Mouse (Mus musculus) kidney, adult 2 months (tissue): Measurements from ENCODE around the gene Erbb4. TPM values are rescaled to one million over a fixed set of nuclear protein-coding genes. Genes with fewer than 3 reads are reported as not detected.

Source experiments
- DNase-seq: peaks from one replicate; pipeline ENCODE4 v3.0.0; 2021
- H3K27ac ChIP-seq: fragments of 200-500 bp; 2 replicates; pipeline ENCODE4 v1.5.1; 2012; ENCODE audit warnings: low read depth, low read length, control low read depth, inconsistent platforms; ENCODE audit not compliant: insufficient read depth
- H3K27me3 ChIP-seq: fragments of 200-500 bp; replicated peaks from 2 replicates; pipeline ENCODE4 v1.6.1; 2012; ENCODE audit warnings: mild to moderate bottlenecking, moderate library complexity, low read length, inconsistent platforms; ENCODE audit not compliant: control insufficient read depth, insufficient read depth
- H3K36me3 ChIP-seq: fragments of 200-500 bp; 2 replicates; pipeline ENCODE4 v1.6.1; 2012; ENCODE audit warnings: mild to moderate bottlenecking, moderate library complexity, low read length, inconsistent platforms; ENCODE audit not compliant: control insufficient read depth, insufficient read depth
- H3K4me1 ChIP-seq: fragments of 200-500 bp; 2 replicates; pipeline ENCODE4 v1.6.1; 2011; ENCODE audit warnings: low read length; ENCODE audit not compliant: control insufficient read depth, insufficient read depth
- H3K4me3 ChIP-seq: fragments of 200-500 bp; 2 replicates; pipeline ENCODE4 v1.5.1; 2011; ENCODE audit warnings: mild to moderate bottlenecking, low read depth, low read length, control low read depth; ENCODE audit not compliant: insufficient read depth
- CTCF ChIP-seq: fragments of 200-500 bp; conservative IDR thresholded peaks from 2 replicates; pipeline ENCODE4 v1.5.1; 2011; ENCODE audit warnings: low read depth, mild to moderate bottlenecking, control low read depth, low read length, moderate library complexity, mixed read lengths; ENCODE audit not compliant: insufficient read depth, insufficient read length
- POLR2A ChIP-seq: fragments of 200-500 bp; IDR thresholded peaks from one replicate; pipeline ENCODE4 v1.6.1; 2011; ENCODE audit warnings: low read depth, low read length, control low read depth
- WGBS: fragments of 180-500 bp; shearing (Covaris S2); methylation state at CpG from one replicate; pipeline ENCODE4 v1.1.7; 2018; 5-methylcytosine and 5-hydroxymethylcytosine counted together
- polyA plus RNA-seq: library from polyadenylated mRNA; depleted of rRNA; stranded (reverse); fragments of >200 nt; gene quantifications from 2 replicates; pipeline ENCODE4 v1.2.3, GENCODE M21; 2012

Gene Erbb4
- polyA plus RNA-seq, 1 experiment: 1.8 TPM

DNA sequence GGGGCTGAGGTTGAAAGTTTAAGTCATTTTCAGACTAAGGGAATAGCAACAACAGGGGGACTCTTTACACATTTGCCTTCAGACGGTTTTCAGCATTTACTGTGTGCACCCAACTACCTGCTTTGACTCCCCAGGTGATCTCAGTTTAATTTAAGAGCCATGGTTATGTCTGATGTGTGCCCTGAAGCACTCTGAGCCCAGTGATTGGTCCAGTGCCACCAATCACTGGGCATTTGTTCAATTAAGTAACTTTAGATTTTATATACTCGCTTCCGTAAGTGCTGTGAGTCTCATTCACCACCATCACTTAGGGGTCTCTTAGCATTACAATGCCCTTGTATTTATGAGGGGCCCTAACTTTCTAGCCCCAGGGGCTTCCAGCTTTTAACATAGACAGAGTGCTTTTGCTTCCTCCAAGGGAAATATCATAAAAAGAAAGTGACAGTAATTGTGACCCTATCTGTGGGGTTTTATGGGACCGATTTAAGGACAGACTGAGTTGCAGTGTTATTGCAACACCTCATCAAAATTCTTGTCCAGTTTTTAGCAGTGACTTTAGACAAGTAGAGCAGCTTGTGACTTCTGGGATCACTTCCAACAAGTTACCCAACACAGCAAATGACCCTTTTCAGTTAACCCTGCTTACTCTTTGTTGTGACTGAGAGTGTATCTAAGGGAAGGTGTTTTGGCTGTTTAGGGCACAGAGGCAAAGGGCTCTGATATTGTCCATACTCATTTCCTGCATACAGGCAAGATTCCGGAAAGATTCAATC lies 134.3 kb downstream of the Erbb4 start:
- Histone ChIP-seq H3K4me3 (no peak overlapping the region), H3K27ac (peak overlapping the region; percentile 82), H3K27me3 (no peaks in the 10 kb centered on the region), H3K4me1 (no peaks in the 10 kb centered on the region; the same call in 1 of the 2 replicates), H3K36me3 (no peaks in the 10 kb centered on the region)
- 30% methylated on average over 5 of the region's 5 CpGs for WGBS
- TF ChIP-seq CTCF: no peak
- TF ChIP-seq POLR2A: no peak
- peak; percentile 92 for DNase-seq

DNA sequence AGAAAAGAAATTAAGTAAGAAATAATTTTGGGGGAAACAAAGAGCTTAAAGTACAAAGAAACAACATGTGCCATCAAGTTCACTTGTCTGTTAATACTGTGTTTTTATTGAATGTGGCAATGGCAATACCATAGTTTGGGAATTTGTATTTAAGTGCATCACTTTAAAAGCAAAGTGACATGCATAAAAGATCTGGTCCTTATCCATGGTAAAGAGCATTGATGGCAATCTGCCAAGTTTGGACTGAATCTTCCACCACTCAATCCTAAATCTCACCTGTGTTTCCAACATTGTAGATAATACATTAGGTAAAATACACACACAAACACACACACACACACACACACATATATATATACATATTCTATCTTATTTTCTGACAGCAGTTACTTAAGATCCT lies 143.7 kb downstream of the Erbb4 start:
- Histone ChIP-seq H3K27me3 (no peaks in the 10 kb centered on the region), H3K4me3 (no peak overlapping the region), H3K4me1 (no peaks in the 10 kb centered on the region), H3K27ac (no peak overlapping the region), H3K36me3 (no peaks in the 10 kb centered on the region)
- DNase-seq: no peak
- TF ChIP-seq CTCF: no peak
- TF ChIP-seq POLR2A: no peak

DNA sequence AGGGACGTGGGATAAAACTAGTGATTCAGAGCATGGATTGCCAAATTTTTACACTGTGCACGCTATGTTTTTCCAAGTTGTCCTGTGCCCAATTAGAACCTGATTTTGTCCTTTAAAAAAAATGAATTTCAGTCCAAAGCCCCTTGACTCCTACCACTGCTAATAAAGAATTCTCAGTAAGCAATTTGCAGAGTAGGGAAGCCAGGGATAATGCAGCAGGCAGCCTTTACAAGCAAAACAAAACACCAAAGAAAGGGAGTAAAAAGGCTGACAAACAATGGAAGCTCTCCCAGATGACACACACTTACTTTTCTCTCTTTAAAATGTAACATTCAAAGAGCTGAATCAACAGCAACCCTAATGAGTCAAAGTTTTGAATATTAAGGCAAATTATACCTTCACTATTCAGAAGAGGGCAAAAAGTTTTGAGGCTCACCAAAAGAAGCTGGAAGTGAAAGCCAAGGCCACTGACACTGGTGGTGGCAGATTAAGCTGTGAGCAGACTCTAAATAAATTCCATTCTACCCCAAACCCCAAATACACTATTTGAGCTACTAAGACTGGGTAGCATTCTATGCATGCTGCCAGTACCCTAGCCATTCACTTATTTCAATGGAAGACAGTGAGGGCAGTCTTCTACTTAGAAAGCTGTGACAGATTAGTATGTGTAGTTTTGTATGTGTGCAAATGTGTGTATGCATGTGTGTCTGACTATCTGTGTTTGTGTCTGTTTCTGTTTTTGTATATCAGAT lies 146.3 kb downstream of the Erbb4 start:
- Histone ChIP-seq H3K4me3 (no peak overlapping the region), H3K36me3 (no peaks in the 10 kb centered on the region), H3K27ac (no peak overlapping the region), H3K4me1 (no peaks in the 10 kb centered on the region), H3K27me3 (no peaks in the 10 kb centered on the region)
- no peak for TF ChIP-seq CTCF
- no peak for TF ChIP-seq POLR2A
- 81% methylated on average over 2 of the region's 2 CpGs for WGBS
- DNase-seq: no peak

DNA sequence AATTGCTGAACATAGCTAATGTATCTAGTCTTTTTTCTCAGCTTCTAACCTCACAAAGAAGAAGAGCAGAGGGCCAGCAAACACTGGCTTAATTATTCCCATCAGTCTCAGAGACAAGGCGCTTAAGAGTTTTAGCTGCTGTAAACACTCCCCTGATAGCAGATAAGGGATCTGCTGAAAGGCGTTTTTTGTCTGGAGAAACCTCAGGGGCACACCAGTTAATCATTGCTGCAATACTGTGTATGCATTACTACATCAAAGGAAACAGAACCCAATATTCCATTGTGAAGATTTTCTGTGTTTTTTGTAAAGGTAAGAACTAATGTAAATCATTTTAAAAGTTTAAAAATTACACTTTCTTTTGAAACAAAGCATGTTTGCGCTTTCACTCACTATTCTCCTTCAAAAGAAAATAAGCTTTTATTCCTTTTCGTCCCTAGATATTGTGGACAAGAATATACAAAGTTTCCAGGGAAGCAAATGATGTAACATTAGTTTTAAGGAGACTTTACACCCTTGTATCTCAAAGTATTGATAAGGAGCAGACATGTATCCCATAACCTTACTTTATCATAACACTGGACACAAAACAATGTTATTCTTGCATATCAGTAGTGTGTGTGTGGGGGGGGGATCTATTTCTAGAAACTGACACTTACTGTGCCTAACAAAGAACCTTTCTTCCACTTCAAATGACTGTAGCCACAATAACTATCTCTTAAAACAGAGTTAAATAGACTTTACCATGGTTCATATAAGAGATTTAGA lies 150.9 kb downstream of the Erbb4 start:
- no peak for DNase-seq
- no peaks in the 10 kb centered on the region for H3K27me3 ChIP-seq
- TF ChIP-seq POLR2A (no peak), CTCF (no peak)
- 58% methylated on average over 4 of the region's 4 CpGs for WGBS
- no peak overlapping the region for H3K27ac ChIP-seq
- H3K4me1 ChIP-seq: no peaks in the 10 kb centered on the region
- H3K36me3 ChIP-seq: no peaks in the 10 kb centered on the region
- no peak overlapping the region for H3K4me3 ChIP-seq

DNA sequence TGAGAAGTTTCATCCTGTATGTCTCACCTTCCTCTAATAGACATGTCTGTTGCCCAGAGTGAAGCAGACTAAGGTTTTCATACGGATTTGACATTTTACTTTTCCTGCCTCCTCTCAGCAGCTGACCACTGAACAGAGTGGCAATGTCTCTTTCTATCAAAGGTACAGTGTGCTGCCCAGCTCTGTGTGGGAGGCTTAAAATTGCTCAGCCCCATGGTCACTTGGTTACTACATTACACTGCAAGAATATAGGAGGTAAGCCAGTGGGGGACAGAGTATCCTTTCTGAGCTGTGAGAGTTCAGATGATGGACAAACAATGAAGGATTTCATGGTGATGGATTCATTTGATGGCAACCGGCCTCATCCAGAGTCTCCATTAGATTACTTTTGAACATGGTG lies 152.4 kb downstream of the Erbb4 start:
- Histone ChIP-seq H3K36me3 (no peaks in the 10 kb centered on the region), H3K27me3 (no peaks in the 10 kb centered on the region), H3K4me3 (no peak overlapping the region), H3K27ac (no peak overlapping the region), H3K4me1 (no peaks in the 10 kb centered on the region)
- DNase-seq: no peak
- TF ChIP-seq POLR2A: no peak
- no peak for TF ChIP-seq CTCF
- WGBS: 80% methylated on average over 2 of the region's 2 CpGs

DNA sequence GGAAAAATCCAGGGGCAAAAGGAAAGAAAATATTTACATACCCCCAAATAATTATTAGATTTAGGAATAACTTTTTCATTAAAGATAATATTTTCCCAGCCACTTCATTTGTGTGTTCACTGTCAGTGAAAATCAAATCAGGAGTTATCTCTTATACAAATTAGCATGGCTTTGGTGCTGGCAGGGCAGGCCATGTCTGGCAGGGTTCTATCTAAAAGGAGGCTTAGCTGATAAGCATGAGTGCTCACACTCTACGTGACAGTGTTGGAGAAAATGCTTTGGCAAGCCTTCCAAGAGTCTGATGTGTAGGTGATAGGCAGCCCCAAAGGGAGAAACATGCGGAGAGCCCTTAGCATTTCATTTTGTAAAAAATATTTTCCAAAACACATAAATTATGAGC lies 164.7 kb downstream of the Erbb4 start:
- H3K4me3 ChIP-seq: no peak overlapping the region
- 50% methylated on average over 2 of the region's 2 CpGs for WGBS
- no peak for TF ChIP-seq CTCF
- no peak for TF ChIP-seq POLR2A
- DNase-seq: no peak
- H3K36me3 ChIP-seq: no peaks in the 10 kb centered on the region
- H3K4me1 ChIP-seq: no peaks in the 10 kb centered on the region
- no peaks in the 10 kb centered on the region for H3K27me3 ChIP-seq
- H3K27ac ChIP-seq: no peak overlapping the region

DNA sequence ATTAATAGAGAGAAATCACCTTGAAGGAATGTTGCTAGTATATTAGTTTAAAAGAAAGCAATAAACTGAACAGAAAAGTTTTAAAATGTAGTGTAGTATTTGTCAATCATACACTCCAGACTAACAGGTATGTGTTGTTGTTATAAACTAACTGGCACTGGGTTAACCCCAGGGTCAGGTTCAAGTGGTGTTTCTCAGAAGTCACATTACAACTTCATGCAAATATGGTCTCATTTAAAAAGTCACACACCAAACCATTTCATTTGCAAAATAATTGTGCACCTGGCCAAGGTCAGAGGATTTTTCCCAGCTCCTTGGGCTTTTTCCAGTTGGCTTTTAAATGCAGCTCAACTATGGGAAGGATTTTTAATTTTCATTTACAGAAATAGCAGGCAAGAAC lies 173.1 kb downstream of the Erbb4 start:
- H3K27me3 ChIP-seq: no peaks in the 10 kb centered on the region
- no peaks in the 10 kb centered on the region for H3K36me3 ChIP-seq
- TF ChIP-seq CTCF: no peak
- no peak for TF ChIP-seq POLR2A
- no peak overlapping the region for H3K4me3 ChIP-seq
- H3K4me1 ChIP-seq: 0 out of 2 replicates have a peak, but pooled peaks cover 2% of the 10 kb centered on the region
- peak; percentile 87 for DNase-seq
- H3K27ac ChIP-seq: no peak overlapping the region
